Mouse (Mus musculus) spleen, embryonic (tissue): ENCODE data around the gene Armh4.
"Not testable (repeated sequence)": the region's sequence is repeated elsewhere in the genome, so short reads cannot be mapped to it uniquely, and the experiment has no call there.

Experiments
- CTCF ChIA-PET: fragments of 350-600 bp; sonication (Branson Sonifier 250); formaldehyde crosslinking; loops from one replicate; lab custom pipeline; 2022; lab: Charles Lee

Gene Armh4

DNA sequence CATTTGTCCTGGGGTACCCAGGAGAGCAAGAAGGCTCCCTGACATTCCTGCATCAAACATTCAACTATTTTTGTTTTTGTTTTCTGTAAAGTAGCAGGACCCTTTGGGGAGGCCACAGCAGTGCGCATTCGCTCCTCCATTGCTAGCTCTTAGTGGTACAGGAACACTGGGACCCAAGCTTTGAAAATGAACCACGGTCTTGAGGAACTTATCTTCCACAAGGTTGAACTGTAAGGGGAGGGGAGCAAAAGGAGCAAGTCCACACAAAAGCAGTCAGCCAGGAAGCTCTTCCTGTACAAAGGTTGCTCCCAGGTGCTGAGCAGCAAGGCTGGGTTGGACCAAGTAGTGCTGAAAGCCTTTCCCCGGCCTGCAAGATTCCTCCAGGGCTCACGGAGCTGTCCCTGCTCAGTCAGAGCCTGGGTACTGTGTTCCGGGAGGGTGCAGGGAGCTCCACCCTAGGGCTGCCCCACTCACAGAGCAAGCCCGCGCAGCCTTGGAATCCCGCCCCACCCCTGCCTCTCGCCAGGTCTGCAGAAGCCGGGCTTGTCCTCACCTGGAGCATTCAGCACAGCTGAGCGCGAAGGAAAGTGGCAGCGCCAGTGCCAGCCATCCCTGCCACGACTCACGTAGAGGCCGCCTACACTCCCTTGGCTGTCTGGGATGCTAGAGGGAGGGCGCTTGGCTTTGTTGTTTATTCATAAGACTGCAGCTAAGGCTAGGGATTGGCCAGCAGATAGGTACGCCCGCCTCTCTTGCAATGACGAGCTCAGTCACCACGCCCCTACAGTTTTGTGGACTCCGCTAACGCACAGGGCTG lies at the start of gene Armh4:
Gene Armh4 (minus strand): TSS at position 669 of the 817 bp plus-strand sequence.
- CTCF ChIA-PET: interaction anchor here (0.7 kb wide), 1 partner anchor 1309 kb away, joined by 3 read pairs; no protein-coding TSS in a partner anchor

DNA sequence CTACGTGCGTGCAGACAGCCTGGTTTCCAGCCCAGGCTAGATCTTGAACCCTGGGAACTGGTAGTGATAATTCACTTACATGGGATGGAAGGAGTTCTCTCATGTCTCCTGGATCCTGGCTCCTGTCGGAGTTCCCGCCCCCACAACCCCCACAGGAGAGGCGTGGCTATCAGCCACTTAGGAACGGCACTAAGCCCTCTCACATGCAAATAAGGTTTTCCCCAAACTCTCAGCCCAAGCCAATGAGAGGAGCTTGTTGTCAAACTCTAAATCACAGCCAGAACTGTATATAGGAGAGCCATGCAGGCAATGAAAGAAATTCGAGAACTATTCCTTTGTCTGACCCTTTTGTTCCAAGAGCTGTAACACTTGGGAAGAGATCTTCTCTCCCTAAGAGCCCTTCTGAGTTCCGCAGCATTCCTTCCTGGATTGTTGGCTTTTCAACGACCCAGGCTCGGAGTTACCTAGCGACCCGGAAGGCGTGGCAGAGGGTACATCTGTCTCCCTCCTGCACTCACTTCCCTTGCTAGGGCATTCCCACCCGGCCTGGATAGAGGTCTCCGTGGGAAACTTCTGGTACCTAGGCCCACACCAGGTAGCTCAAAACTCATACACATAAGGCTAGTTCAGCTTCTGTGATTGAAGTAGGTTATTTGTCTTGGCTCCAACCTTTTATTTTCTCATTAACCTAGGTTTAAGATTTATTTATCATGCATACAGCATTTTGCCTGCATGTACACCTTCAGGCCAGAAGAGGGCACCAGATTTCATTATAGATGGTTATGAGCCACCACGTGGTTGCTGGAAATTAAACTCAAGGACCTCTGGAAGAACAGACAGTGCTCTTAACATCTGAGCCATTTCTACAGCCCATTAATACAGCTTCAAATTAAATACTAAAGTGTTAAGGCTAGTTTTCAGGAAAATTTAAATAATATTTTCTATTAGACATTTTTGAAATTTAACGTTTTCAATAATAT lies 46.3 kb upstream of the Armh4 start:
- CTCF ChIA-PET: no interaction called here

- CTCF ChIA-PET: not testable (repeated sequence)
Observed at GRCm38 (mm10) chr14:49819721-49820440, 36.7 kb upstream of the Armh4 start.

GRCm38 (mm10) chr14:49818713-49819208 lies 35.6 kb upstream of the Armh4 start:
- CTCF ChIA-PET: not testable (repeated sequence)

DNA sequence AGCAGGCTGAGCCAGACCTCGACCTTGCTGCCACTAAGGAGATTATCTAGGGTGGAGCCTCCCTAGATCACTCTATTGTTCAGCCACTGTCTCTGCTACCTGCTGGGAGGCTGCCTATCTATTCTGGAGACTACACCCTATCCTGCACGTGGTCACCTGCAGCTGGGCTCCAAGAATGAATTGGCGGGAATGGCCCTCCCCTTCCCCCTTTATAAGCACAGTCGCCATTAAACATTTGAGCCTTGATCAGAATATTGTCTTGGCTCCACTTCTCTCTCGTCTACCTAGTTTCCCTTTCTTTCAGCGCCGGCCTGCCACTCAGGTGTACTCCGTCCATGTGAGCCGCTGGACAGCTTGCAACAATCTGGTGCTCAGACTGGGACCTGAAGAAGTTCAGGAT lies 29.8 kb upstream of the Armh4 start:
- CTCF ChIA-PET: not testable (repeated sequence)

- CTCF ChIA-PET: not testable (repeated sequence)
Observed at GRCm38 (mm10) chr14:49805051-49805450, 21.9 kb upstream of the Armh4 start.

GRCm38 (mm10) chr14:49801444-49801843 lies 18.3 kb upstream of the Armh4 start:
- CTCF ChIA-PET: no interaction called here

DNA sequence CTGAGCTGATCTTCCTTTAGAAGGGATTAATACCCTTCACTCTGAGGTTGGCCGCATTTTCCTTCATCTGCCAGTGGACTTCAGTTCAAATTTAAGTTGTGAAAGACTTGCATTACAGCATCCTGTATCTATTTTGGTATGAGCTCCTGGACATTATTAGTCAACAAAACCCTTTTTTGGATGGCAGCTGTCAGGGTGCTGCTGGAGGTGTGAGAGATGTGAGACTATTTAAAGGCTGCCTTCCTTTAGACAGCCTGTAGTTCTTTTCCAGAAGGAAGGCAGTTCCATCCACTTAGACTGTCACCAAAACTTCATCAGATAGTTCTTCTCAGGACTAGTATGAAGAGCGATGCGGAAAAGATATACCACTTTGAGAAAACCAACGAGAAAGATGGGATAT lies 10.8 kb upstream of the Armh4 start:
- CTCF ChIA-PET: no interaction called here

DNA sequence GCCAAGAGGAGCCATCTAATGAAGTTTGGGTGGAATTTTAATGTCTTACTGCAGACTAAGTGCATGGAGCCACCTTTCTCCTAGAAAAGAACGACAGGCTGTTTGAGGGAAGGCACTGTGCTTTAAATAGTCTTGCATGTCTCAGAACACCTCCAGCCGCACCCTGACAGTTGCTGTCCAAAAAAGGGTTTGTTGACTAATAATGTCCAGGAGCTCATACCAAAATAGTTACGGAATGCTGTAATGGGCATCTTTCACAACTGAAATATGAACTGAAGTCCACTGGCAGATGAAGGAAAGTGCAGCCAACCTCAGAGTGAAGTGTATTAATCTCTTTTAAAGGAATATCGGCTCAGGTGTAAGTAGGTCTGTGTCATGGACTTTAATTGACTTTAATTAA lies 7.4 kb upstream of the Armh4 start:
- CTCF ChIA-PET: no interaction called here

GRCm38 (mm10) chr14:49785793-49786192 lies 2.6 kb upstream of the Armh4 start:
- CTCF ChIA-PET: no interaction called here

DNA sequence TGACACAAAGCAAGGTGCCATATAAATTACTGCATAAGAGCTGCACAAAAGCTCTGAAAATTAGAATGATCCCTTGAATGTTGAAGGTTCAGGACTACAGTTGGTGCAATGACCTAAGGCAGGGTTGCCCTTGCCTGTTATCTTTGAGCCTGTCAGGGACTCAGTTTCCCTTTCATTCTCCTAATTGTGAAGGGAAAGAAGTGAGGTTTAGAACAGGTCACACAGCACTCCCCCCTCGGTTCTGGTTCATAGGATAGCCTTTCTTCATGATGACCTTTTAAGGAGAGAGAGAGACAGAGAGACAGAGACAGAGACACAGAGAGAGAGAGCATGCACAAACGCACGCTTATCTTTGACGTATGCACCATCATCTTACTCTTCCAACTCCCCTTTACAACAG lies 683 bp upstream of the Armh4 start:
- CTCF ChIA-PET: interaction anchor here (0.7 kb wide), 1 partner anchor 1310 kb away, joined by 3 read pairs; no protein-coding TSS in a partner anchor

GRCm38 (mm10) chr14:49780416-49780815 lies 2.8 kb downstream of the Armh4 start:
- CTCF ChIA-PET: no interaction called here

- CTCF ChIA-PET: not testable (repeated sequence)
Observed at GRCm38 (mm10) chr14:49777539-49777938, 5.6 kb downstream of the Armh4 start.

- CTCF ChIA-PET: no interaction called here
Observed at GRCm38 (mm10) chr14:49771746-49772145, 11.4 kb downstream of the Armh4 start.

- CTCF ChIA-PET: no interaction called here
Observed at GRCm38 (mm10) chr14:49766601-49767000, 16.6 kb downstream of the Armh4 start.

- CTCF ChIA-PET: no interaction called here
Observed at GRCm38 (mm10) chr14:49755845-49756244, 27.3 kb downstream of the Armh4 start.

DNA sequence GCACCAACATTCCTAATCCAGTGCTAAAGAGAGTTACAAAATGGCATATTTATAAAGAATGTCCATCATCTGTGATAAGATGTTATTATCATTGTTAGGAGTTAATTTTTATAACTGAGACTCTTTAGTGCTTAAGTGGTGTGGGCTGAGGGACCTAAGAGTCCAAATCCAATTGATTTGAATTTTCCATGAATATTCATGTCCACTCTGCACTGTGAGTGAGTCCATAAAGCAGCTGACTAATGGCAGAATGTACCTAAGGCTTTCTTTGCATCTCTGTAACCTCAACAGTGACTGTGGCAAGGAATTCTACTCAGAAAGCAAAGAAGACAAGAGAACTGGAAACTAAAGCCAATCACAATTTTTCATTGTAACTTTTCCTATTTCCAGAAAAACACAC lies 30.6 kb downstream of the Armh4 start:
- CTCF ChIA-PET: no interaction called here

GRCm38 (mm10) chr14:49745874-49746273 lies 37.3 kb downstream of the Armh4 start:
- CTCF ChIA-PET: no interaction called here

DNA sequence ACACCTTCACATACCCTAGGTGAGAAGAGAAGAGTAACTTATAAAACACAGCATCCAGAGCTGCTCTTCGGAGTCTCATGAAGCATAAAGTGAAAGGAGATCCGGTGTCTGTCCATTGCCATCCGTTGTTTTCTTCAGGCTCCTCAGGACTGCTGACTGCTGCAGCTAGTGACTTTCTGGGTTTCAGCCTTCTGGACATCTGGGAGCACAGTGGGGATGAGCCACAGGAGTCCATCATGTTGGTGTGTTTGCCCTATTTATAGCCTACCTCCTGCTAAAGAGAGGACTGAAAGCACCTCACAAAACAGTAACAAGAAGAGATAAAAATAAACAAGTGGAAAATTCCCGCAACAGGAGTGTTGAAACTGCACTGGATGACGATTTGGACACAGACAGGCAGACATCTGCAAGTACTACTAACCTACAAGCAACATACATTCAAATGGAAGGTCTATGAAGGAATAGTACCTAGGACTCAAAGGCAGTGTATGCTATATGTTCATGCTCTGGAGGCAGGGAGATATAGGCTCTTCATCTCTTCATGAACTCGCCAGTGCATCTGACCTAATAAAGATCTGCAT lies 39.1 kb downstream of the Armh4 start:
- CTCF ChIA-PET: no interaction called here

DNA sequence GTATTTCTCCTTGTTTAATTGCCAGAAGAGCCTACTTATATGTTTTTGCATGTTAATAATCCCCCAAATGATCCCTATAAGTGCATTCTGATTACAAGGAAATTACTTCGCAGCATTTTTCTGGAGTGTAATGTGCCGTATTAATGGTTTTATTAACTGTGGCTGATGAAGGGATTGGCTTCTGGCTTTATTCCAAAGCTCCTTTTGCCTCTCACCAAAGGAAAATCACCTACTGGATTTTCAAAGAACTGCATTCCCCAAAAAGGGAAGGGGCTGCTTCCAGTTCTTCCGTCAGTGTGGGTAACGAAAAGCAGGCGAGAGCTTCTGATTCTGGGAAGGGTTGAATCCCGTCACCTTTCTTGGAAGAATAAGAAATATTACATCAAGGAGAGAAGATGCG lies 43.9 kb downstream of the Armh4 start:
- CTCF ChIA-PET: no interaction called here

GRCm38 (mm10) chr14:49738441-49739088 lies 44.6 kb downstream of the Armh4 start:
- CTCF ChIA-PET: no interaction called here
